Mouse (Mus musculus): ENCODE measurements around the gene Evi5. TPM values are rescaled to one million over a fixed set of nuclear protein-coding genes. Genes with fewer than 3 reads are reported as not detected.

Gene Evi5
- total and polyA plus RNA-seq, 3 experiments = 4.6 to 8.4 TPM; not detected in 1

GRCm38 (mm10) chr5:107880710-107881109 lies 5.8 kb upstream of the Evi5 start:
- no peak overlapping the region for H3K4me3 ChIP-seq (ENCODE audit: control insufficient read depth in 1 of 2, insufficient read depth in 1 of 2, low read depth in 2 of 2, low read length in 2 of 2)
- no peaks in the 10 kb centered on the region for H3K27me3 ChIP-seq (ENCODE audit: control insufficient read depth in 1 of 2, insufficient read depth in 2 of 2, low read length in 2 of 2)
- no peaks in the 10 kb centered on the region for H3K9me3 ChIP-seq (replicated peaks; ENCODE audit: insufficient read depth, low read length)
- H3K9ac ChIP-seq (ENCODE audit: control insufficient read depth, low read depth, low read length, poor library complexity, severe bottlenecking) = no peak overlapping the region
- H3K79me2 ChIP-seq (ENCODE audit: control insufficient read depth, insufficient read depth, low read length, poor library complexity) = no peaks in the 10 kb centered on the region
- no peak for DNase-seq (ENCODE audit: low read depth, low spot score)
- TF ChIP-seq MAZ (IDR thresholded peaks at IDR 0.05; ENCODE audit: low read depth, low read length) = no peak
- no peak for TF ChIP-seq CHD1 (IDR thresholded peaks at IDR 0.05; ENCODE audit: low read depth, low read length)
- TF ChIP-seq ELF1 (IDR thresholded peaks at IDR 0.05; ENCODE audit: low read depth, low read length) = no peak
- no peak for TF ChIP-seq GATA1 (IDR thresholded peaks at IDR 0.05; ENCODE audit: low read depth, low read length)
- TF ChIP-seq CHD2 (IDR thresholded peaks at IDR 0.05; ENCODE audit: low read length) = no peak
- TF ChIP-seq SIN3A (IDR thresholded peaks at IDR 0.05; ENCODE audit: low read length) = no peak
- no peak for TF ChIP-seq POLR2A (IDR thresholded peaks at IDR 0.05; ENCODE audit: control insufficient read depth in 1 of 2, insufficient read depth in 1 of 2, low read depth in 1 of 2, low read length in 2 of 2, poor library complexity in 1 of 2)
- no peak for TF ChIP-seq MYC (IDR thresholded peaks at IDR 0.05; ENCODE audit: low read depth, low read length)
- no peak overlapping the region for H3K27ac ChIP-seq (ENCODE audit: control insufficient read depth, low read depth, low read length)
- no peaks in the 10 kb centered on the region for H3K36me3 ChIP-seq (ENCODE audit: control insufficient read depth in 1 of 2, insufficient read depth in 2 of 2, low read length in 2 of 2)
- 0 out of 4 replicates have a peak, but pooled peaks cover 0 to 3% of the 10 kb centered on the region in 2 experiments for H3K4me1 ChIP-seq (ENCODE audit: control insufficient read depth in 1 of 2, insufficient read depth in 2 of 2, low read length in 2 of 2)

GRCm38 (mm10) chr5:107877053-107877452 lies 2.1 kb upstream of the Evi5 start:
- Histone ChIP-seq H3K9ac (ENCODE audit: control insufficient read depth, low read depth, low read length, poor library complexity, severe bottlenecking) (no peak overlapping the region), H3K4me3 (ENCODE audit: control insufficient read depth in 1 of 2, insufficient read depth in 1 of 2, low read depth in 2 of 2, low read length in 2 of 2) (no peak overlapping the region), H3K4me1 (ENCODE audit: control insufficient read depth in 1 of 2, insufficient read depth in 2 of 2, low read length in 2 of 2) (peaks cover 5 to 14% of the 10 kb centered on the region in 2 experiments), H3K79me2 (ENCODE audit: control insufficient read depth, insufficient read depth, low read length, poor library complexity) (no peaks in the 10 kb centered on the region), H3K27me3 (ENCODE audit: control insufficient read depth in 1 of 2, insufficient read depth in 2 of 2, low read length in 2 of 2) (no peaks in the 10 kb centered on the region), H3K9me3 (replicated peaks; ENCODE audit: insufficient read depth, low read length) (no peaks in the 10 kb centered on the region), H3K36me3 (ENCODE audit: control insufficient read depth in 1 of 2, insufficient read depth in 2 of 2, low read length in 2 of 2) (peaks cover 0 to 24% of the 10 kb centered on the region in 2 experiments; a peak in 2 of 4 replicates), H3K27ac (ENCODE audit: control insufficient read depth, low read depth, low read length) (no peak overlapping the region)
- DNase-seq (ENCODE audit: low read depth, low spot score) = no peak
- peak in 2 of 3 experiments; percentile 31 to 44; a peak in 4 of 6 replicates for TF ChIP-seq CTCF (IDR thresholded peaks at IDR 0.05 in 2 of 3, conservative IDR thresholded peaks at IDR 0.05 in 1 of 3; ENCODE audit: control insufficient read depth in 1 of 3, insufficient read depth in 1 of 3, low read depth in 2 of 3, low read length in 3 of 3, poor library complexity in 1 of 3, severe bottlenecking in 1 of 3)
- no peak for TF ChIP-seq MAFK (IDR thresholded peaks at IDR 0.05; ENCODE audit: borderline replicate concordance, low read depth, low read length)
- peak; percentile 26 for TF ChIP-seq RAD21 (IDR thresholded peaks at IDR 0.05; ENCODE audit: low read depth, low read length)
- TF ChIP-seq MYB (IDR thresholded peaks at IDR 0.05; ENCODE audit: low read depth, low read length) = no peak

GRCm38 (mm10) chr5:107875261-107875611 lies 329 bp upstream of the Evi5 start:
- no peak for TF ChIP-seq POLR2AphosphoS5 (IDR thresholded peaks at IDR 0.05; ENCODE audit: borderline replicate concordance, low read depth, low read length)
- no peak for TF ChIP-seq MAFK (IDR thresholded peaks at IDR 0.05; ENCODE audit: borderline replicate concordance, low read depth, low read length)
- Histone ChIP-seq H3K4me3 (ENCODE audit: control insufficient read depth in 1 of 2, insufficient read depth in 1 of 2, low read depth in 2 of 2, low read length in 2 of 2) (no peak overlapping the region), H3K9me3 (replicated peaks; ENCODE audit: insufficient read depth, low read length) (no peaks in the 10 kb centered on the region), H3K36me3 (ENCODE audit: control insufficient read depth in 1 of 2, insufficient read depth in 2 of 2, low read length in 2 of 2) (peaks cover 0 to 24% of the 10 kb centered on the region in 2 experiments; a peak in 2 of 4 replicates), H3K4me1 (ENCODE audit: control insufficient read depth in 1 of 2, insufficient read depth in 2 of 2, low read length in 2 of 2) (peaks cover 5 to 14% of the 10 kb centered on the region in 2 experiments), H3K79me2 (ENCODE audit: control insufficient read depth, insufficient read depth, low read length, poor library complexity) (no peaks in the 10 kb centered on the region), H3K27ac (ENCODE audit: control insufficient read depth, low read depth, low read length) (no peak overlapping the region), H3K9ac (ENCODE audit: control insufficient read depth, low read depth, low read length, poor library complexity, severe bottlenecking) (no peak overlapping the region), H3K27me3 (ENCODE audit: control insufficient read depth in 1 of 2, insufficient read depth in 2 of 2, low read length in 2 of 2) (no peaks in the 10 kb centered on the region)
- no peak for DNase-seq (ENCODE audit: low read depth, low spot score)

Measured in MEL (cell line).